Mouse (Mus musculus): ENCODE data around the gene Lman2l. TPM values are rescaled to one million over a fixed set of nuclear protein-coding genes. Genes with fewer than 3 reads are reported as not detected.

The Lman2l gene
- polyA plus RNA-seq, 1 experiment from 2014 or later: 63.5 TPM

GRCm38 (mm10) chr1:36371934-36372845 is 72.9 kb downstream of the Lman2l start, which contains the start of gene Fer1l5:
TSS of gene Fer1l5 (plus strand) at chr1:36372291.
- WGBS: 80% methylated on average over 10 of the region's 10 CpGs
- Histone ChIP-seq H3K27ac (replicated peaks) (no peak within 1 kb of the TSS), H3K36me3 (0 out of 2 replicates have a peak, but pooled peaks cover 4% of the 10 kb centered on the region), H3K4me1 (peaks cover 13% of the 10 kb centered on the region), H3K27me3 (ENCODE audit: low read depth, poor library complexity, severe bottlenecking) (0 out of 2 replicates have a peak, but pooled peaks cover 5% of the 10 kb centered on the region), H3K4me3 (no peak within 1 kb of the TSS), H3K9me3 (replicated peaks) (no peaks in the 10 kb centered on the region)
- DNase-seq (ENCODE audit: low spot score): no peak

GRCm38 (mm10) chr1:36370918-36371317 is 74.2 kb downstream of the Lman2l start:
- no peak overlapping the region for H3K27ac ChIP-seq (replicated peaks)
- H3K4me1 ChIP-seq: peaks cover 18% of the 10 kb centered on the region
- no peak for DNase-seq (ENCODE audit: low spot score)
- H3K9me3 ChIP-seq (replicated peaks): no peaks in the 10 kb centered on the region
- no peak overlapping the region for H3K4me3 ChIP-seq
- 0 out of 2 replicates have a peak, but pooled peaks cover 5% of the 10 kb centered on the region for H3K27me3 ChIP-seq (ENCODE audit: low read depth, poor library complexity, severe bottlenecking)
- 89% methylated on average over 6 of the region's 6 CpGs for WGBS
- H3K36me3 ChIP-seq: peaks cover 15% of the 10 kb centered on the region

Other genes with a start within 250 kb of the Lman2l start
- gene Uggt1, start 200.6 kb downstream of the Lman2l start, polyA plus RNA-seq (2016; fragmentation: Nextera tagmentation; extraction: Ambion mirVana): 52.5 and 56.9 TPM in 2 replicates
- gene Neurl3, start 170.6 kb downstream of the Lman2l start, polyA plus RNA-seq (2016; fragmentation: Nextera tagmentation; extraction: Ambion mirVana): 0.27 and 0.37 TPM in 2 replicates
- 3.4 and 4.0 TPM in 2 replicates for gene Arid5a, start 137.5 kb downstream of the Lman2l start, polyA plus RNA-seq (2016; fragmentation: Nextera tagmentation; extraction: Ambion mirVana)
- 49.7 and 53.6 TPM in 2 replicates for gene Kansl3, start 76.1 kb downstream of the Lman2l start, polyA plus RNA-seq (2016; fragmentation: Nextera tagmentation; extraction: Ambion mirVana)
- gene Fer1l5, start 73.0 kb downstream of the Lman2l start, polyA plus RNA-seq (2016; fragmentation: Nextera tagmentation; extraction: Ambion mirVana): 1.8 and 1.9 TPM in 2 replicates
- 15.5 and 15.6 TPM in 2 replicates for gene Cnnm4, start 26.3 kb upstream of the Lman2l start, polyA plus RNA-seq (2016; fragmentation: Nextera tagmentation; extraction: Ambion mirVana)
- 2.6 and 3.1 TPM in 2 replicates for gene Cnnm3, start 66.6 kb upstream of the Lman2l start, polyA plus RNA-seq (2016; fragmentation: Nextera tagmentation; extraction: Ambion mirVana)
- gene Ankrd23, start 91.6 kb upstream of the Lman2l start, polyA plus RNA-seq (2016; fragmentation: Nextera tagmentation; extraction: Ambion mirVana): 16.3 and 17.4 TPM in 2 replicates
- 0.69 TPM in 1 of 2 replicates, not detected in the other for gene Gm42417, start 94.2 kb upstream of the Lman2l start, polyA plus RNA-seq (2016; fragmentation: Nextera tagmentation; extraction: Ambion mirVana)
- gene Ankrd39, start 102.2 kb upstream of the Lman2l start, polyA plus RNA-seq (2016; fragmentation: Nextera tagmentation; extraction: Ambion mirVana): 17.8 and 21.2 TPM in 2 replicates
- gene Sema4c, start 113.1 kb upstream of the Lman2l start, polyA plus RNA-seq (2016; fragmentation: Nextera tagmentation; extraction: Ambion mirVana): 20.8 and 26.3 TPM in 2 replicates
- gene Fam178b, start 237.9 kb upstream of the Lman2l start, polyA plus RNA-seq (2016; fragmentation: Nextera tagmentation; extraction: Ambion mirVana): 0.33 and 0.50 TPM in 2 replicates
- gene Cox5b, start 246.2 kb upstream of the Lman2l start, polyA plus RNA-seq (2016; fragmentation: Nextera tagmentation; extraction: Ambion mirVana): 531 and 539 TPM in 2 replicates